Mouse (Mus musculus) thymus, postnatal 0 days (tissue): ENCODE data around the gene Bloc1s2. TPM values are rescaled to one million over a fixed set of nuclear protein-coding genes. Genes with fewer than 3 reads are reported as not detected.
"Not testable (repeated sequence)": the region's sequence is repeated elsewhere in the genome, so short reads cannot be mapped to it uniquely, and the experiment has no call there.

Experiments
- DNase-seq: peaks from one replicate; pipeline ENCODE4 v3.0.0-alpha.2; 2015; ENCODE audit warnings: low spot score
- polyA plus RNA-seq: library from polyadenylated mRNA; unstranded; fragments of >200 nt; fragmentation: Nextera tagmentation; extraction: Ambion mirVana; gene quantifications from 2 replicates; pipeline ENCODE4 v1.2.1, GENCODE M21; 2015

Gene Bloc1s2
- polyA plus RNA-seq, 1 experiment from 2014 or later: 128 TPM

DNA sequence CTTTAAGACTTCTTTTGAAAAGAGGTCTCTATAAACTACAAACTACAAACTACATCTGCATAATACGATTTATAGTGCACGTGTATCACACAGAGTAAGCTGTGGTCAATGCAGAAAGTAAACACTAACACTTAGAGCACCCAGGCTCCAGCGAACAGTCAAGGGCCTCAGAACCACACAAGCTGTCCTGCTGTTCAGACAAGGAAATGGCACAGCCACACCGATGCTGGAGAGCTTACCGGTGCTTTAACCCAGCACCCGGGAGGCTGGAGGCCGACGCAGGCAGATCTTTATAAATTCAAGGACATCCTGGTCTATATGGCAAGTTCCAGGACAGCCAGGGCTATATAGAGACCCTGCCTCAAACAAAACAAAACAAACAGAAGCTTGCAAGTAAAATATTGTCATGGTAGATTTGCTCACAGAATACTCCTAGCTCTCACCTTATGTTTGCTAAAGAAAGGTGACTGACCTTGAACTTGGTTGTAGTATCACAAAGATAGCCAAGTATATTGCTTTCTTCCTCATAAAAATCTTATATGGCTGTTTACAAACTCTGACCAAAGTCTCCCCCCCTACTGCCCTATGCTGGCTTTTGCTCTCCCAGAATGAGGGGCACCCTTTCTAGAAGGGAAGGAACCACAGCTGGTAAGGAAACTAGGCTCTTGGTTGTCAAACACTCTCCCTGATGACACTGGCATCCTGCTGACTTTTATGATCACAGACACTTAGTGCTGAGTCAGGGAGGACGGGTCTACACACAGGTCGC lies 18.3 kb downstream of the Bloc1s2 start:
- DNase-seq: no peak

DNA sequence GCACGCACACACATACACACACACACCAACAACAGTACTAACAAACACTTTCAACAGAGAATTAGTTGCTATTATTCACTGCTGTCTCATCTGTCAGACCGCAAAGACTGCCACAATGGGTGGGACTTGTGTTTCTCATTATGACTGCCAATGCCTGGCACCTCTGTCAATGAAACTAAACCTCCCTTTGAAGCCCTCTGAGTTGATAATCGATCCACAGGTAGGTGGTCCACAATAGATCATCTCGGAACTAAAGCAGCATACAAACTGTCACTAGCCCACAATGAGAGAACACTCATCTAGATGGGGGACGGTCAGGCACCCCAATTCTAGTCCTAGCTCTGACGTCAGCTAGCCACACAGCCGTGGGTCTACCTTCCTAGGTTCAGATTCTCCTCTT lies 25.1 kb downstream of the Bloc1s2 start:
- no peak for DNase-seq

DNA sequence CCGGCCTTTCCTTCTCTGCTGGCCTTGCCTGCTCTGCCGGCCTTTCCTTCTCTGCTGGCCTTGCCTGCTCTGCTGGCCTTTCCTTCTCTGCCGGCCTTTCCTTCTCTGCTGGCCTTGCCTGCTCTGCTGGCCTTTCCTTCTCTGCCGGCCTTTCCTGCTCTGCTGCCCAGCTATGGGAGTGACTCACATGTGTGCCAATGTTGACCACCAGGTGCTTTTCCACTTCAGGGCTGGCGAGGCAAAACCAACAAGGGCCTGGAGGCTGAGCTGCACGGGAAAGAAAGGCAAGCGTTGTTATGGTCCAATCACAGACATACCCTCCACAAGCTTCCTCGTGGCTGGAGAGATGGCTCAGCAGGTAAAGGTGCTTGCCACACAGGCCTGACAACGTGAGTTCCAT lies 25.6 kb downstream of the Bloc1s2 start:
- DNase-seq: not testable (repeated sequence)

DNA sequence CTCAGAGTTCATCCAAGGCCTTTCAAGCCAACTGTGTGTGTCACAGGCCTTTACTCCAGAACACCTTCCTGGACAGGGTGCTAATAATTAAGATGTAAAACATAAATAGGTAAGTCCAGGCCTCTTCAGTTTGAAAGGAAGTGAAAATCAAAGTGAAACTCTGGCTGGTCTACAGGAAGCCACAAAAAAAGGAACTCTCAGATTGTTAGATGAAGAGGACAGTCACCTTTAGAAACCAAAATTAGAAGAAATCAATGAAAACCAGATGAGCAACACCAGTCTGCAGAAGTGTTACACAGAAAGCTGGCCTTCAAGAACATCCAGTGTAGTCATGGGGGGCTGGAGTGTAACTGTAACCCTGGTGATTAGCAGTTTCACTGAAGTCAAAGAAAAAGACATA lies 28.5 kb downstream of the Bloc1s2 start:
- no peak for DNase-seq

DNA sequence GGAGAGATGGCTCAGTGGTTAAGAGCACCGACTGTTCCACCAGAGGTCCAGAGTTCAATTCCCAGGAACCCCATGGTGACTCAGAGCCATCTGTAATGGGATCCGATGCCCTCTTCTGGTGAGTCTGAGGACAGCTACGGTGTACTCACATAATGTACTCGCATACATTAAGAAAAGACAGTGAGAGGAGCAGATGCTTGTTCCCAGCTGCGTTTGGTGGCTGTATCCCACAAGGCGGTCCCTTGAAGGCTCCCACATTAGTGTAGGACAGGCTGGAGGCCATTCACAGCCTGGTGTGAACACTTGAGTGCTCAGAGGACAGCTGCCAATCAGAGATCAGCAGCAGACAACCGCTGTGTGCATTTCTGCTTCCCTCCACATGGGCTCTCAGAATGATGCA lies 34.5 kb downstream of the Bloc1s2 start:
- peak; percentile 19 for DNase-seq

DNA sequence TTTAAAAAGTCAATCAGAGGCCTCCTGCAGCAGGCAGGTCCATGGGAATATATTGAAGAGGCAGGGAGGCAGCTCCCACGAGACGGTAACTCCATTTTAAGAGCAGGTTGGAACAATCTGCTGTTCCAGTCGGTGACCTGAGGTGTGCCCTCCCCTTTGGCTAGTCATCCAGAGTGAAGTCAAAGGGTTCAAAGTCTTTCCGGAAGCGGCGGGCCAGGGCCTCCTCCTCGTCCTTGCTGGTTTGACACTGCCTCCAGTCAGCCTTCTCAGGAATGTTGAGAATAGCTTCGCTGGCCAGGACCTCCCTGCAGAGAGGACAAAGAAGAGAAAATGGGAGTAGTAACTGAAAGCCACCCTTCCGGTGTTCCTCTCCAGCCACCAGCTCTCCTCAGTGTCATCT lies 35.9 kb downstream of the Bloc1s2 start:
- no peak for DNase-seq

DNA sequence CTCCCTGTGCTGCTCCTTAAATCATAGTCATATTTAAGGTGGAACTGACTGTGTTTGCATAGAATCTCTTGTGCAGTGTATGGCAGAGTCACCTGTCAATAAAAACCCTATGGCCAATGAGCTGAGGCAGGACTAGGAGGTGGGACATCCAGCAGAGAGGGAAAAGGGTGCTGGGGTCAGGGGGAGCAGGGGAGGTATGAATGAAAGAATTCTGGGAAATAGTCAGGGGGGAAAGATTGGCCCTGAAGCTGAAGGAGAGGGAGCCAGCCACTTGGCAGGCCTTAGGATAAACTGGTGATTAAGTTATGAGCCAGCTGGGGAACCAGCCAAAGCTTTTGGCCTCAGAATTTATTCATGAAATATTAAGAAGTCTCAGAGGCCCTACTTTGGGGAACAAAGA lies 37.2 kb downstream of the Bloc1s2 start:
- DNase-seq: no peak

DNA sequence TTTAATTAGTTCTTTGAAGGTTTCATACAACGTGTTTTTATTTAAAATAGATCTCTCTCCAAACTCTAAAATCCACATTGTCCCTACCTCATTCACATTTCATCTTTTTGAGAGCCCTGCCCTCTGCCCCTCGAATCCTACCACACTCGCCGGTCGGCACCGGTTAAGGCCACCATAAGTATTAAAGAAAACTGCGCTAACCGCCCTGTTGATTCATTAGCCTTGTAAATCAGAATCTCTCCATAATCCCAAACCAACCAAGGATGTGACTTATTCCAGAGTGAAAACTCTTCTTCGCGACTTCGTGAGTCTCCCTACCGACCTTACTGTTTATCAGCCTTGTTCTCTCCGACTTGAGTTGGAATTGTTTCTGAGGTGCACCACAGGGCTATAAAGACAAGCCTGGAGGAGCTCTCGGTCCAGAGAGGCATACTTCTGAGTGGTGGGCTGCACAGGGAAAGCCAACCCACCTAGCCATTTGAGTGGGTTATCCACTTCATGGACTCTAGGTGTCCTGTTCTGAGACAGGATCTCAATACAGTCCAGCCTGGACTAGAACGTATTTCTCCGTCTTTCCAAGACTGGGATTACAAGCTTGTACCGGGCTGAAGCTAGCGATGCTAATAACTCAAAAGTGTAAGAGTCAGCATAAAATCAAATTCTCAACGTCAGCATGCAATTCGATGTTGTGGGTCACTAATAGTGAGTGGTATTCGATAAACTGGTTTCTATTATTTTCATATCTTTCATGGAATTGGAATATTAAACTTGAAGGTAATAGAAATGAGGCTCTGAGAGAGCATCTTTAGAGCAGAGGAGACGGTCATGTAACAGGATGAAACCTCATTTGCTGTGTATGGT lies 38.4 kb downstream of the Bloc1s2 start:
- peak; percentile 11 for DNase-seq

DNA sequence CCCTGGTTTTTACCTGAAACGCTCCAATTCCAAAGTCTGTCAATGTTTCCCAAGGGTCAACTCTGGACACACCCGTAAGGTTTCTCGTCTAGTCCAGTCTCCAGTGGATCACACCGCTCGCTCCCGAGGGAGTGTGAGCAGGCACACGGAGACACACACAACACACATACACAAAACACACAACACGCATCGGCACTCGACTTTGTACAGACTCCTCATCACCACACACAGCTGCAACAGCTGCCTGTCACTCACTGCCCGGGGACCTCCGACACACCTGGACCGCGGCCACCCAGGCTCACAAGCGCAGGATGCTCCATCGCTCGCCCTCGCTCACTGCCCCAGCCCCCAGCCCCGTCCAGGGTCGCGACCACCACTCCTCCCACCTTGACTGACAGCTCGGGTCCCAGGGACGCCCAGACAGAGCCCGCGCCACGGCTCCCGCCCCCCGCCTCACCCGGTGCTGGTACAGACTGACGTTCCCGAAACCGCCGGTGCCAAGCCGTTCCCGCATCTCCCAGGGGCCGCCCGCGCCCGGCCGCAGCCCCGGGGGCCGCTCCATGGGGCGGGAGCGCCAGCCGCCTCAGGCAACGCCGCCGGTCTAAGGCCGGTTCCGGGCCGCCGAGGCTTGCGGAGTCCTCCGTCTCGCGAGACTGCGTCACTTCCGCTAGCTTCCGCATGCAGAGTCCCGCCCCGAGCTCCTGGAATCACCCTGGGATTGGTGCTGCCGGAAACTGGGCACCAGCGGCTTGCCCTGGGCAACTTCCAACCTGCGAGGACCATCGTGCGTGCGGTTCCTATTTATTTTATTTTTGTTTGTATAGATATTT lies 39.2 kb downstream of the Bloc1s2 start, which contains the start of gene Chuk:
Gene Chuk (minus strand): TSS at position 650 of the 830 bp plus-strand sequence.
- peak; percentile 96 for DNase-seq

DNA sequence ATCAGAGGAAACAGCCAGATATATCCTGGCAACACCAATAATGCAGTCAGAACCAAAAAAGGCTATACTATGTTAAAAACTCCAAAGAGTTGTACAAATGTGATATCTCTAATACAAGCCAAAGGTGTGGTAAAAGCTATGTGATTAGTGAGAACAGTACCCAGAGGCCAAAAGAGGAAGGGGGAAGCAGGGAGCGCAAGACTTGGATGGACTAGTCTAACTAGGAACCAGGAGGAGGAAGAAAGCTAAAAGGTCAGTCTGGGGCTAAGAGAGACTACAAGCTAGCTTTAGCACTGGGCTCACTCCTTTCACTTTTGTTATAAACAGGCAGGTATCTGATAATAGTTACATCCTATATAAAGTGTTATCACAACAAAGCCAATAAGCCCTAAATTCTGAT lies 41.9 kb downstream of the Bloc1s2 start:
- DNase-seq: no peak

DNA sequence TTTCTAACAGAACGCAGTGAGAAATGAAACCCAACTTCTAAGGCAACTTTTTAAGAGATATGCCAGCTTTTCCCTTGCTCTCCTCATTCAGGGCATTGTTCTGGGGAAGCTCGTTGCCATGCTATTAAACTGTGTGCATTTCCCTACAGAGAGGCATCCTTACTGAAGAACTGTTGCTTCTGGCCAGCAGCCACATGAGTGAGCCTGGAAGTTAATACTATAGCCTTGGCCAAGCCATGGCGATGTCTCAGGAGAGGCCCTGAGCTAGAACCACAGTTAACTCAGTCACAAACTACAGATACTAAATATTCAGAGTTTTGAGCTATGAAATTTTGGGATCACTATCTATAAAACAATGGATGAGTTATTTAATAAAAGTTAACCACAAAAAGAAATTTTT lies 43.2 kb downstream of the Bloc1s2 start:
- DNase-seq: no peak

DNA sequence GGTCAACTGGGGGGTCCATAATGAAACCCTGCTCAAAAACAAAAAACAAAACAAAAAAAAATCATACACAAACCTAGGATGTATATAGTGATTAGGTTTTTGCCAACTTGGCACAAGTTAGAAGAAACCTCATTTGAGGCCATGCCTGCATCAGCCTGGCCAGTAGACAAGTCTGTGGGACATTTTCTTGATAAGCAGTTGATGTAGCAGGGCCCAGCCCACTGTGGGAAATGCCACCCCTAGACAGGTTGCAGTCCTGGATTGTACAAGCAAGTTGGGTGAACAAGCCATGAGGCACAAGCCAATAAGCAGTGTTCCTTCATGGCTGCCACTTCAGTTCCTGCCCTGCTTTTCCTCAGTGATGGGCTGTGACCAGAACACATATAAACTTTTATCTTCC lies 45.4 kb downstream of the Bloc1s2 start:
- no peak for DNase-seq

Other genes with a start within 250 kb of the Bloc1s2 start
- 6.2 and 7.0 TPM in 2 replicates for gene Dnmbp, start 206.3 kb downstream of the Bloc1s2 start, polyA plus RNA-seq
- gene Cpn1, start 159.9 kb downstream of the Bloc1s2 start, polyA plus RNA-seq: 0.23 and 0.39 TPM in 2 replicates
- gene Cyp2c23, start 117.2 kb downstream of the Bloc1s2 start, polyA plus RNA-seq: 0.07 TPM in 1 of 2 replicates, not detected in the other
- 14.0 and 15.0 TPM in 2 replicates for gene Erlin1, start 76.7 kb downstream of the Bloc1s2 start, polyA plus RNA-seq
- gene Chuk, start 39.0 kb downstream of the Bloc1s2 start, polyA plus RNA-seq: 35.4 and 42.2 TPM in 2 replicates
- 37.6 and 38.8 TPM in 2 replicates for gene Cwf19l1, start 10.6 kb downstream of the Bloc1s2 start, polyA plus RNA-seq
- gene Pkd2l1, start 46.0 kb upstream of the Bloc1s2 start, polyA plus RNA-seq: 0.10 and 0.16 TPM in 2 replicates
- gene Scd3, start 56.8 kb upstream of the Bloc1s2 start, polyA plus RNA-seq: 0.15 and 0.29 TPM in 2 replicates
- gene Scd2, start 147.2 kb upstream of the Bloc1s2 start, polyA plus RNA-seq: 68.8 and 69.7 TPM in 2 replicates
- 0.18 TPM in 2 replicates for gene Scd4, start 186.6 kb upstream of the Bloc1s2 start, polyA plus RNA-seq